In genomic region chr4:41050726-41051675, GRCm38 (mm10) we compare ENCODE assay signal across 8 mouse cellular contexts. TPM values are rescaled to one million over a fixed set of nuclear protein-coding genes. Genes with fewer than 3 reads are reported as not detected.
DNase-seq lines count a peak whose midpoint lies in the region; ATAC-seq and TF ChIP-seq lines count a peak whose summit lies in the region.

No protein-coding gene starts in this region.

- TF ChIP-seq EP300 in liver, postnatal 0 days (IDR thresholded peaks at IDR 0.05; ENCODE audit: low read depth) = 0 out of 2 replicates have a peak, but pooled peaks have one; percentile 8

- intact Hi-C loops in heart, postnatal 14 days (cut with DNase I) = loop anchor here (1.0 to 10.0 kb wide), 4 partner anchors 68 to 336 kb away; no protein-coding TSS in a partner anchor

- peak; percentile 87 for DNase-seq in c-Kit-positive CD71-positive TER-119-positive erythroid progenitor cells, embryonic 14.5 days (ENCODE audit: low spot score)
- peak; percentile 86 to 93 for DNase-seq in heart, postnatal 14 days
- peak; percentile 60 for DNase-seq in large intestine, adult 2 months (ENCODE audit: low read depth, low spot score)
- peak; percentile 88 for DNase-seq in liver, postnatal 0 days

- TF ChIP-seq POLR2A in testis, adult 2 months (IDR thresholded peaks at IDR 0.05; ENCODE audit: control insufficient read depth, low read depth, low read length) = no peak

- peak; percentile 78 for TF ChIP-seq CTCF in E14TG2a.4 (conservative IDR thresholded peaks at IDR 0.05; ENCODE audit: low read length)
- TF ChIP-seq CTCF in liver, postnatal 0 days (IDR thresholded peaks at IDR 0.05; ENCODE audit: low read depth) = peak; percentile 94
- peak; percentile 55; the same call in 1 of the 2 replicates for TF ChIP-seq CTCF in testis, adult 2 months (IDR thresholded peaks at IDR 0.05; ENCODE audit: control insufficient read depth, insufficient read depth, insufficient replicate concordance, low read depth, low read length)

- peak overlapping the region; percentile 50 for H3K4me3 ChIP-seq in E14TG2a.4 (replicated peaks; ENCODE audit: low read length)
- no peak overlapping the region for H3K4me3 ChIP-seq in forebrain, embryonic 12.5 days (replicated peaks)
- H3K4me3 ChIP-seq in liver, postnatal 0 days (ENCODE audit: low read depth, low read length) = no peak overlapping the region
- no peak overlapping the region for H3K4me3 ChIP-seq in neural tube, embryonic 14.5 days (ENCODE audit: low read depth, low read length)
- H3K4me3 ChIP-seq in testis, adult 2 months (ENCODE audit: control insufficient read depth, low read depth, low read length) = peak overlapping the region; percentile 75

- no peaks in the 10 kb centered on the region for H3K9me3 ChIP-seq in E14TG2a.4 (ENCODE audit: low read length)
- H3K9me3 ChIP-seq in forebrain, embryonic 12.5 days = no peaks in the 10 kb centered on the region
- H3K9me3 ChIP-seq in liver, postnatal 0 days (ENCODE audit: low read length) = no peaks in the 10 kb centered on the region
- no peaks in the 10 kb centered on the region for H3K9me3 ChIP-seq in neural tube, embryonic 14.5 days (ENCODE audit: control insufficient read depth, low read length)

- peaks cover 58% of the 10 kb centered on the region for H3K4me1 ChIP-seq in E14TG2a.4 (replicated peaks; ENCODE audit: low read depth, low read length)
- H3K4me1 ChIP-seq in forebrain, embryonic 12.5 days = no peaks in the 10 kb centered on the region
- H3K4me1 ChIP-seq in liver, postnatal 0 days (ENCODE audit: insufficient read depth) = peaks cover 3% of the 10 kb centered on the region; the same call in 1 of the 2 replicates
- H3K4me1 ChIP-seq in neural tube, embryonic 14.5 days (ENCODE audit: control insufficient read depth, insufficient read depth, low read length) = no peaks in the 10 kb centered on the region
- peaks cover 12% of the 10 kb centered on the region for H3K4me1 ChIP-seq in testis, adult 2 months (ENCODE audit: control insufficient read depth, insufficient read depth, low read length)

- H3K4me2 ChIP-seq in forebrain, embryonic 12.5 days = peak overlapping the region; percentile 39
- H3K4me2 ChIP-seq in liver, postnatal 0 days (ENCODE audit: low read depth, low read length) = peak overlapping the region; percentile 35; the same call in 1 of the 2 replicates
- peak overlapping the region; percentile 41; the same call in 1 of the 2 replicates for H3K4me2 ChIP-seq in neural tube, embryonic 14.5 days (ENCODE audit: low read depth, low read length)

- peak; percentile 82; the same call in 1 of the 2 replicates for ATAC-seq in forebrain, embryonic 12.5 days (ENCODE audit: low FRiP score)
- ATAC-seq in liver, postnatal 0 days = peak; percentile 54
- ATAC-seq in neural tube, embryonic 14.5 days (ENCODE audit: low read depth) = peak; percentile 85

- 36% methylated on average over 16 of the region's 16 CpGs for WGBS in forebrain, embryonic 12.5 days
- WGBS in large intestine, adult 2 months = 36% methylated on average over 16 of the region's 16 CpGs
- WGBS in liver, postnatal 0 days (ENCODE audit: insufficient replicate concordance) = 32% methylated on average over 16 of the region's 16 CpGs
- WGBS in neural tube, embryonic 14.5 days = 38% methylated on average over 16 of the region's 16 CpGs

- no peak overlapping the region for H3K27ac ChIP-seq in forebrain, embryonic 12.5 days
- no peak overlapping the region for H3K27ac ChIP-seq in liver, postnatal 0 days (ENCODE audit: low read depth)
- H3K27ac ChIP-seq in neural tube, embryonic 14.5 days (ENCODE audit: low read depth, low read length) = no peak overlapping the region
- no peak overlapping the region for H3K27ac ChIP-seq in testis, adult 2 months (ENCODE audit: control insufficient read depth, insufficient read depth, low read depth, low read length)

- peak overlapping the region; percentile 17; the same call in 1 of the 2 replicates for H3K9ac ChIP-seq in forebrain, embryonic 12.5 days
- H3K9ac ChIP-seq in liver, postnatal 0 days (replicated peaks) = no peak overlapping the region
- 0 out of 2 replicates have a peak overlapping the region, but pooled peaks have one; percentile 39 for H3K9ac ChIP-seq in neural tube, embryonic 14.5 days (replicated peaks; ENCODE audit: low read depth, low read length)

- no peaks in the 10 kb centered on the region for H3K27me3 ChIP-seq in E14TG2a.4 (ENCODE audit: insufficient read depth, low read length)
- no peaks in the 10 kb centered on the region for H3K27me3 ChIP-seq in forebrain, embryonic 12.5 days
- H3K27me3 ChIP-seq in liver, postnatal 0 days (ENCODE audit: insufficient read depth, low read length) = no peaks in the 10 kb centered on the region
- no peaks in the 10 kb centered on the region for H3K27me3 ChIP-seq in neural tube, embryonic 14.5 days (ENCODE audit: control insufficient read depth, insufficient read depth, low read length)
- no peaks in the 10 kb centered on the region for H3K27me3 ChIP-seq in testis, adult 2 months (ENCODE audit: control insufficient read depth, insufficient read depth, low read length)

- no peaks in the 10 kb centered on the region for H3K36me3 ChIP-seq in E14TG2a.4 (ENCODE audit: insufficient read depth, low read length)
- no peaks in the 10 kb centered on the region for H3K36me3 ChIP-seq in forebrain, embryonic 12.5 days (replicated peaks)
- no peaks in the 10 kb centered on the region for H3K36me3 ChIP-seq in liver, postnatal 0 days (replicated peaks; ENCODE audit: insufficient read depth, low read length)
- H3K36me3 ChIP-seq in neural tube, embryonic 14.5 days (ENCODE audit: control insufficient read depth, insufficient read depth, low read length) = no peaks in the 10 kb centered on the region
- no peaks in the 10 kb centered on the region for H3K36me3 ChIP-seq in testis, adult 2 months (ENCODE audit: control insufficient read depth, insufficient read depth, low read length)

RNA-seq across cellular contexts. Expression of gene Aqp7, which starts 3.1 kb away (rescaled TPM):
- not detected in 2 replicates for polyA plus RNA-seq in forebrain, embryonic 12.5 days (2016; fragmentation: Nextera tagmentation; extraction: Ambion mirVana)
- total RNA-seq in heart, postnatal 14 days (2021) = 10 to 100 TPM; 38.2 to 43.8 TPM
- polyA plus RNA-seq in large intestine, adult 2 months (2012; rRNA removed) = 6.9 and 11.9 TPM in 2 replicates
- 2.1 and 2.3 TPM in 2 replicates for polyA plus RNA-seq in liver, postnatal 0 days (2015; fragmentation: Nextera tagmentation; extraction: Ambion mirVana)
- polyA plus RNA-seq in neural tube, embryonic 14.5 days (2014; fragmentation: Nextera tagmentation; extraction: Ambion mirVana) = not detected in 2 replicates
- polyA plus RNA-seq in testis, adult 2 months (2012; rRNA removed) = 174 and 180 TPM in 2 replicates

RNA-seq across cellular contexts. Expression of gene Aqp3, which starts 47.0 kb away (rescaled TPM):
- 1.3 and 2.4 TPM in 2 replicates for polyA plus RNA-seq in forebrain, embryonic 12.5 days (2016; fragmentation: Nextera tagmentation; extraction: Ambion mirVana)
- total RNA-seq in heart, postnatal 14 days (2021) = under 1 TPM; 0.88 to 0.91 TPM
- polyA plus RNA-seq in large intestine, adult 2 months (2012; rRNA removed) = 6.0 and 52.8 TPM in 2 replicates
- 7.3 and 10.7 TPM in 2 replicates for polyA plus RNA-seq in liver, postnatal 0 days (2015; fragmentation: Nextera tagmentation; extraction: Ambion mirVana)
- 0.19 TPM in 1 of 2 replicates, not detected in the other for polyA plus RNA-seq in neural tube, embryonic 14.5 days (2014; fragmentation: Nextera tagmentation; extraction: Ambion mirVana)
- polyA plus RNA-seq in testis, adult 2 months (2012; rRNA removed) = 5.2 and 6.7 TPM in 2 replicates

Comparison
In these comparisons a context has a peak if more than half of its experiments do, and no peak if none do; other contexts are left out.
1. H3K4me3 ChIP-seq: peak in E14TG2a.4 (single experiment) and testis, adult 2 months (single experiment); none in forebrain, embryonic 12.5 days (single experiment), liver, postnatal 0 days (single experiment) and neural tube, embryonic 14.5 days (single experiment).
2. RNA of gene Aqp7, which starts 3.1 kb away (polyA plus RNA-seq): 174 to 180 TPM in testis, adult 2 months; 6.9 to 11.9 TPM in large intestine, adult 2 months, 2.1 to 2.3 TPM in liver, postnatal 0 days, not detected in forebrain, embryonic 12.5 days and not detected in neural tube, embryonic 14.5 days; every median in the first group is over 10 times any median in the second.
3. Peak in every context shown above with its lines, with median percentiles within 50 percentile points of each other: CTCF ChIP-seq, DNase-seq, ATAC-seq and H3K4me2 ChIP-seq.